Comparison of ENCODE assay signal across 16 mouse cellular contexts in genomic region chr9:43813156-43813555, GRCm38 (mm10).
"Had no signal": no experiment of that assay in that cellular context is flagged by ENCODE, and none has a peak within 500 bp of the region (broad histone marks: within the 10 kb centered on the region; RNA-seq: fewer than 3 reads in every experiment).

No protein-coding gene starts in this region.

- H3K27ac ChIP-seq: kidney, embryonic 15.5 days; left cerebral cortex, adult 2 months; liver, embryonic 14.5 days; midbrain, embryonic 10.5 days; midbrain, embryonic 13.5 days; neural tube, embryonic 13.5 days had no signal

- H3K36me3 ChIP-seq: kidney, embryonic 15.5 days; midbrain, embryonic 10.5 days; midbrain, embryonic 13.5 days; neural tube, embryonic 13.5 days had no signal

- H3K9ac ChIP-seq: kidney, embryonic 15.5 days; liver, embryonic 14.5 days; lung, embryonic 14.5 days; midbrain, embryonic 13.5 days; neural tube, embryonic 13.5 days had no signal

- H3K4me3 ChIP-seq: kidney, embryonic 15.5 days; left cerebral cortex, adult 2 months; megakaryocyte, embryonic 14.5 days; midbrain, embryonic 10.5 days; midbrain, embryonic 13.5 days; myocyte; neural tube, embryonic 13.5 days had no signal

- DNase-seq: kidney, adult 11 months; kidney, adult 8-10 months; kidney, postnatal 10 days; kidney, postnatal 36 days; layer of hippocampus, postnatal 36 days; lung, embryonic 14.5 days; thymus, adult 18-20 months; thymus, postnatal 36 days had no signal

- H3K27me3 ChIP-seq: midbrain, embryonic 13.5 days; neural tube, embryonic 13.5 days had no signal

- H3K4me1 ChIP-seq: megakaryocyte, embryonic 14.5 days had no signal
